Comparison of ENCODE assay signal across 23 mouse cellular contexts in the genomic region with DNA sequence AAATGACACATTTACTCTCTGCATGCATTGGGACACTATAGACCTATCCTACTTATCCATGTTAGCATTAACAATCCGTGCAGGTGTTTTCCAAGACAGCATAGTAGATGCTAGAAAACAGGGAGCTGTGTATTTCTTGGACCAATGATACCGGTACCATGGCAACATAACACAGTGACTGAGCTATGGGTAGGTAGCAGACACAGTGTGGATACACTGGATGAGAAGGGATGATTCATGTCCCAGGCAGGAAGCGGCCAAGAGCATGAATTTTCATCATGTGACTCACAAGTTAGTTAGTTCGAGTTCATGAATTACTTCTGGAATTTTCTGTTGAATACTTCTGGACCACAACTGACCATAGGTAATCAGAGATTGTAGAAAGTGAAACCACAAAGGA. TPM values are rescaled to one million over a fixed set of nuclear protein-coding genes. Genes with fewer than 3 reads are reported as not detected.
A peak's percentile ranks its signal among the peaks of the same experiment; 100 is the strongest.
DNase-seq lines count a peak whose midpoint lies in the region; TF ChIP-seq lines count a peak whose summit lies in the region.
"Had no signal": no experiment of that assay in that cellular context is flagged by ENCODE, and none has a peak within 500 bp of the region (broad histone marks: within the 10 kb centered on the region; RNA-seq: fewer than 3 reads in every experiment).

No protein-coding gene starts in this region.

- DNase-seq in kidney, adult 2 months = no peak
- no peak for DNase-seq in kidney, postnatal 14 days
- DNase-seq in 3T3-L1 (ENCODE audit: low read depth, low spot score) = peak; percentile 89
- peak; percentile 84 for DNase-seq in Muller cell, postnatal 12 days (ENCODE audit: inconsistent ontology term)
- DNase-seq in layer of hippocampus, adult 8-10 months (ENCODE audit: low spot score in 2 of 2) = no peak
- DNase-seq in gastrocnemius, adult 8-10 months (ENCODE audit: low spot score in 2 of 2) = no peak
- DNase-seq: adrenal gland, adult 8-10 months; cerebellum, adult 9-10 months; heart, postnatal 4 days; kidney, postnatal 4 days; layer of hippocampus, adult 9-11 months; liver; lung, postnatal 36 days; thymus, adult 2 months had no signal

- 53% methylated on average over 4 of the region's 4 CpGs for WGBS in kidney, adult 2 months
- WGBS in small intestine, adult 2 months = 64% methylated on average over 4 of the region's 4 CpGs

- H3K36me3 ChIP-seq in kidney, adult 2 months (ENCODE audit: control insufficient read depth, insufficient read depth, low read length) = no peaks in the 10 kb centered on the region; the same call in 1 of the 2 replicates
- H3K36me3 ChIP-seq in small intestine, adult 2 months (ENCODE audit: control insufficient read depth, insufficient read depth, low read length) = peaks cover 14% of the 10 kb centered on the region
- H3K36me3 ChIP-seq: embryonic facial prominence, embryonic 15.5 days; heart, embryonic 10.5 days; limb, embryonic 10.5 days; liver, embryonic 15.5 days; lung, embryonic 15.5 days; midbrain, embryonic 15.5 days had no signal

- no peak overlapping the region for H3K4me3 ChIP-seq in kidney, adult 2 months (ENCODE audit: insufficient read depth, low read depth, low read length)
- no peak overlapping the region for H3K4me3 ChIP-seq in small intestine, adult 2 months (ENCODE audit: low read depth, low read length)
- H3K4me3 ChIP-seq: embryonic facial prominence, embryonic 15.5 days; heart, embryonic 10.5 days; left cerebral cortex, adult 2 months; limb, embryonic 10.5 days; liver, embryonic 15.5 days; lung, embryonic 15.5 days; midbrain, embryonic 15.5 days had no signal

- TF ChIP-seq CTCF in kidney, adult 2 months (conservative IDR thresholded peaks at IDR 0.05; ENCODE audit: insufficient read depth, insufficient read length, low read depth, low read length) = no peak
- no peak for TF ChIP-seq CTCF in small intestine, adult 2 months (IDR thresholded peaks at IDR 0.05; ENCODE audit: extremely low read depth, insufficient read length, insufficient replicate concordance, low read depth, low read length)

- no peaks in the 10 kb centered on the region for H3K27me3 ChIP-seq in kidney, adult 2 months (replicated peaks; ENCODE audit: control insufficient read depth, insufficient read depth, low read length)
- H3K27me3 ChIP-seq in small intestine, adult 2 months (ENCODE audit: control insufficient read depth, insufficient read depth, low read length) = no peaks in the 10 kb centered on the region
- H3K27me3 ChIP-seq: embryonic facial prominence, embryonic 15.5 days; liver, embryonic 15.5 days; lung, embryonic 15.5 days; midbrain, embryonic 15.5 days had no signal

- no peak for TF ChIP-seq POLR2A in kidney, adult 2 months (IDR thresholded peaks at IDR 0.05; ENCODE audit: low read depth, low read length)
- TF ChIP-seq POLR2A in small intestine, adult 2 months (IDR thresholded peaks at IDR 0.05; ENCODE audit: low read depth, low read length) = no peak

- peaks cover 53% of the 10 kb centered on the region for H3K4me1 ChIP-seq in kidney, adult 2 months (ENCODE audit: control insufficient read depth, insufficient read depth, low read length)
- peaks cover 41% of the 10 kb centered on the region for H3K4me1 ChIP-seq in small intestine, adult 2 months (ENCODE audit: control insufficient read depth, insufficient read depth, insufficient read length, low read length)
- H3K4me1 ChIP-seq: embryonic facial prominence, embryonic 15.5 days; midbrain, embryonic 15.5 days had no signal

- peak overlapping the region; percentile 21; the same call in 1 of the 2 replicates for H3K27ac ChIP-seq in kidney, adult 2 months (ENCODE audit: insufficient read depth, low read depth, low read length)
- peak overlapping the region; percentile 54; the same call in 1 of the 2 replicates for H3K27ac ChIP-seq in small intestine, adult 2 months (ENCODE audit: insufficient read depth, low read depth, low read length)
- H3K27ac ChIP-seq: embryonic facial prominence, embryonic 15.5 days; heart, embryonic 10.5 days; hindbrain, embryonic 14.5 days; left cerebral cortex, adult 2 months; liver, embryonic 15.5 days; lung, embryonic 15.5 days; midbrain, embryonic 15.5 days had no signal

RNA-seq across cellular contexts. Expression of a gene that starts 16.6 kb away (rescaled TPM):
- polyA plus RNA-seq in kidney, adult 2 months (2012; rRNA removed) = 10.8 and 11.4 TPM in 2 replicates
- polyA plus RNA-seq in small intestine, adult 2 months (2012; rRNA removed) = 5.7 and 8.3 TPM in 2 replicates
- 1 to 10 TPM; 4.2 to 5.9 (median 4.8) TPM for total RNA-seq in layer of hippocampus, adult 8-10 months (2022)
- total RNA-seq in gastrocnemius, adult 8-10 months (2022) = 1 to 10 TPM; 2.8 to 3.9 (median 3.1) TPM

RNA-seq across cellular contexts. Expression of a gene that starts 26.7 kb away (rescaled TPM):
- 32.0 and 34.2 TPM in 2 replicates for polyA plus RNA-seq in kidney, adult 2 months (2012; rRNA removed)
- polyA plus RNA-seq in small intestine, adult 2 months (2012; rRNA removed) = 13.9 and 48.0 TPM in 2 replicates
- total RNA-seq in layer of hippocampus, adult 8-10 months (2022) = under 1 TPM; 0.33 to 0.71 (median 0.48) TPM
- total RNA-seq in gastrocnemius, adult 8-10 months (2022) = 1 to 10 TPM in 1 of 4 experiments, under 1 TPM in 3; 0.36 to 1.1 (median 0.61) TPM

Comparison
In these comparisons a context has a peak if more than half of its experiments do, and no peak if none do; other contexts are left out.
1. DNase-seq: peak in 3T3-L1 (single experiment) and Muller cell, postnatal 12 days (single experiment); none in kidney, adult 2 months (single experiment), kidney, postnatal 14 days (single experiment), layer of hippocampus, adult 8-10 months (0 of 2) and gastrocnemius, adult 8-10 months (0 of 2).